Mouse (Mus musculus) spleen, adult 2 months (tissue): Measurements from ENCODE around the gene Sdc4. TPM values are rescaled to one million over a fixed set of nuclear protein-coding genes. Genes with fewer than 3 reads are reported as not detected.
A peak's percentile ranks its signal among the peaks of the same experiment; 100 is the strongest.

Experiments
- DNase-seq, 2 experiments: peaks; one replicate each; pipeline versions ENCODE4 v3.0.0 to v3.0.0-alpha.2; 2012 to 2021; ENCODE audit warnings: low spot score in 2 of 2, low read depth in 1 of 2
- H3K27ac ChIP-seq: fragments of 200-500 bp; 2 replicates; pipeline ENCODE4 v1.5.1; 2012; ENCODE audit warnings: low read length, inconsistent platforms; ENCODE audit not compliant: insufficient read depth
- H3K27me3 ChIP-seq: fragments of 200-500 bp; 2 replicates; pipeline ENCODE4 v1.6.1; 2012; ENCODE audit warnings: mild to moderate bottlenecking, moderate library complexity, low read length, inconsistent platforms; ENCODE audit not compliant: control insufficient read depth, insufficient read depth
- H3K36me3 ChIP-seq: fragments of 200-500 bp; 2 replicates; pipeline ENCODE4 v1.6.1; 2012; ENCODE audit warnings: mild to moderate bottlenecking, low read length, inconsistent platforms; ENCODE audit not compliant: control insufficient read depth, insufficient read depth
- H3K4me1 ChIP-seq: fragments of 200-500 bp; 2 replicates; pipeline ENCODE4 v1.6.1; 2011; ENCODE audit warnings: inconsistent platforms; ENCODE audit not compliant: control insufficient read depth, insufficient read depth, insufficient read length
- H3K4me3 ChIP-seq: fragments of 200-500 bp; 2 replicates; pipeline ENCODE4 v1.5.1; 2011; ENCODE audit warnings: mild to moderate bottlenecking, inconsistent platforms; ENCODE audit not compliant: insufficient read depth, insufficient read length; ENCODE audit errors: extremely low read depth
- CTCF ChIP-seq: fragments of 200-500 bp; IDR thresholded peaks from 2 replicates; pipeline ENCODE4 v1.5.1; 2011; ENCODE audit warnings: mild to moderate bottlenecking, inconsistent platforms; ENCODE audit not compliant: insufficient read depth, insufficient read length, insufficient replicate concordance; ENCODE audit errors: extremely low read depth
- POLR2A ChIP-seq: fragments of 200-500 bp; IDR thresholded peaks from 2 replicates; pipeline ENCODE4 v1.6.1; 2011; ENCODE audit warnings: low read depth, low read length, inconsistent platforms
- WGBS: fragments of 180-500 bp; shearing (Covaris S2); methylation state at CpG from one replicate; pipeline ENCODE4 v1.1.7; 2018; 5-methylcytosine and 5-hydroxymethylcytosine counted together
- polyA plus RNA-seq: library from polyadenylated mRNA; depleted of rRNA; stranded (reverse); fragments of >200 nt; gene quantifications from 2 replicates; pipeline ENCODE4 v1.2.3, GENCODE M21; 2012

The Sdc4 gene
- polyA plus RNA-seq, 1 experiment: 21.0 TPM

GRCm38 (mm10) chr2:164404082-164404990 is 39.4 kb downstream of the Sdc4 start:
- TF ChIP-seq CTCF (no peak), POLR2A (no peak)
- H3K27ac ChIP-seq: no peak overlapping the region
- 15% methylated on average over 35 of the region's 49 CpGs for WGBS
- no peak overlapping the region for H3K4me3 ChIP-seq
- DNase-seq: no peak
- peaks cover 19% of the 10 kb centered on the region for H3K27me3 ChIP-seq
- no peaks in the 10 kb centered on the region for H3K36me3 ChIP-seq
- no peaks in the 10 kb centered on the region; the same call in 1 of the 2 replicates for H3K4me1 ChIP-seq

GRCm38 (mm10) chr2:164403396-164404081 is 40.1 kb downstream of the Sdc4 start:
- H3K27me3 ChIP-seq: peaks cover 20% of the 10 kb centered on the region
- 22% methylated on average over 14 of the region's 14 CpGs for WGBS

DNA sequence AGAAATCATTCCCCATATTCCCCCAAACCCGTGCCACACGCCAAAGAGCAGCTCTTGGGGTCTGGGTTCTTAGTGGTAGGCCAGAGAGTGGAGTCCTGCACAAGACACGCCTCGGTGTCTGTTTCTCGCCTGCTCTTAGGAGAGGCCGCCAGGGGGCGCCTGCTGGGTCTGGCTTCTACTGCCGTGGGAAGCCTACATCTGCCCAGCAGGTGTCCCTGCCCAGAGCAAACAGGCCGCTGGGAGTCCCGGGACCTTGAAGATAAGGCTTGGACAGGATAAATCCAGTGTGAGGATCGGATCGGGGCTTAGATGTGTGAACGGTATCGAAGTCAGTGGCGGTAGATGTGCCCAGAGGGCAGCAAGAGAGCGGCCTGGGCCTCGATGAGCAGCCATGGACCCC is 40.8 kb downstream of the Sdc4 start, which contains the start of gene Rbpjl:
Gene Rbpjl (plus strand): TSS at position 236 of the 400 bp plus-strand sequence.
- WGBS: 5% methylated on average over 17 of the region's 17 CpGs
- Histone ChIP-seq H3K27me3 (peaks cover 19% of the 10 kb centered on the region), H3K4me3 (no peak within 1 kb of the TSS)

More at GRCm38 (mm10) chr2:164403396-164404081, 40.1 kb downstream of the Sdc4 start:
- H3K36me3 ChIP-seq: no peaks in the 10 kb centered on the region
- no peaks in the 10 kb centered on the region; the same call in 1 of the 2 replicates for H3K4me1 ChIP-seq
- no peak overlapping the region for H3K27ac ChIP-seq
- no peak for DNase-seq
- H3K4me3 ChIP-seq: no peak overlapping the region
- TF ChIP-seq POLR2A (no peak), CTCF (no peak)

DNA sequence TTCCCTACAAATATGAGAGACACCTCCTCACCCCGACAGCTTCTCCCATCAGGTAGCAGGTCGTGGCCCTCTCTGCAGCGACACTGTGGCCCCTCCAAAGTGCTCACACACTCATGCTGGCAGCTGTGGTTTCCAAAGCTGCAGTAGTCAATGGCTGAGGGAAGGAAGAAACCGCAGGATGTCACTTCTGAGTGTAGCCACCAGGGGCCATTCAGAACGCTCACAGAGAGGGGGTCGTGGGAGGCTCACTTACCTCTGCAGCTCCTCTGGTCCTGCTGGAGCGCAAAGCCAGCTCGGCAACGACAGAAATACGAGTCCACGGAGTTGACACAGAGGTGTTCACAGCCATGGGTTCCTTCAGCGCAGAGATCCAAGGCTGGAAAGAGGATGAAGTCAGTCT is 46.8 kb downstream of the Sdc4 start:
- WGBS: 58% methylated on average over 12 of the region's 12 CpGs
- Histone ChIP-seq H3K27ac (no peak overlapping the region), H3K27me3 (peaks cover 8% of the 10 kb centered on the region), H3K4me1 (no peaks in the 10 kb centered on the region; the same call in 1 of the 2 replicates), H3K36me3 (no peaks in the 10 kb centered on the region), H3K4me3 (no peak overlapping the region)
- TF ChIP-seq POLR2A (no peak), CTCF (no peak)
- DNase-seq: no peak

More for the DNA sequence above, 40.8 kb downstream of the Sdc4 start, which contains the start of gene Rbpjl:
- TF ChIP-seq CTCF (peak; percentile 93), POLR2A (no peak)
- no peak within 1 kb of the TSS for H3K27ac ChIP-seq
- no peaks in the 10 kb centered on the region for H3K36me3 ChIP-seq
- no peaks in the 10 kb centered on the region; the same call in 1 of the 2 replicates for H3K4me1 ChIP-seq
- peak; percentile 56 to 75 for DNase-seq

DNA sequence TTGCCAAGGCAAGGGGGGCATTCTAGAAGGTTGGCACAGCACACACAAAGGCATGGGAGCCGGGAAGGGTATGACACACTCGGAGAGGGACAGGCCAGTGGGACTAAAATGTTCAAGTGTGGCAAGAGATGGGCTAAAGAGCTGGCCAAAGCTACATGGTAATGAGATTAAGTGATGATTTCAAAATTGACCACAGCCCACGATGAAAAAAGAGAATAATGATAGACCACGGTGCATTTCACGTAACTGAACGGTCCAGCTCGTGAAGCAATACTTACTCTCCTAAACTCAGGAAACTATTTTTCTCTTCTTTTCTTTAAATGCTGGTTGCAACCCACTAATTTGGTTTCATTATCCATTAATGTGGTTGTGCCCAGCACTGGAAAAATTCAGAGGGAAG is 47.6 kb downstream of the Sdc4 start:
- TF ChIP-seq CTCF (no peak), POLR2A (no peak)
- Histone ChIP-seq H3K36me3 (no peaks in the 10 kb centered on the region), H3K4me1 (no peaks in the 10 kb centered on the region; the same call in 1 of the 2 replicates), H3K27ac (no peak overlapping the region), H3K27me3 (peaks cover 8% of the 10 kb centered on the region), H3K4me3 (no peak overlapping the region)
- DNase-seq: no peak
- WGBS: 75% methylated on average over 7 of the region's 7 CpGs

DNA sequence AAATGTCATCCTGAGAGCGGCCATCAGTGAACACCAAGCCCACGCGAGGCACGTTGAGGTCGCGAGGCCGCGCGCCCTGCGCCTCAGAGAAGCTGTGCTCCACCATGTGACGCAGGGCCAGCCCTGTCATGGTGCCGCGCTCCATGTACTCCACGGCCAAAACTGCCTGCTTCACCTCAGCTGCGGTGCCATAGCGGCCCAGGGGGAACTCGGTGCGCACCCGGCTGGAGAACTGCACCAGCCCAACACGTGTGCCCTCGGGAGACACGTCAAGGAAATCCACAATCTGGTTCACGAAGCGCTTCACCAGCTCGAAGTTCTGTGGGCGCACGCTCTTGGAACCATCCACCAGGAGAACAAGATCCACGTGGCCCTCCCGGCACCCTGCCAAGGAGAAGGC is 50.6 kb downstream of the Sdc4 start:
- Histone ChIP-seq H3K4me3 (no peak overlapping the region), H3K27ac (no peak overlapping the region), H3K27me3 (no peaks in the 10 kb centered on the region), H3K36me3 (no peaks in the 10 kb centered on the region), H3K4me1 (no peaks in the 10 kb centered on the region; the same call in none of the 2 replicates)
- 79% methylated on average over 29 of the region's 29 CpGs for WGBS
- TF ChIP-seq POLR2A (no peak), CTCF (no peak)
- no peak for DNase-seq
